Mouse (Mus musculus) cerebellum, adult 2 months (tissue): ENCODE measurements around the gene Gabarapl2.

Source experiments
- CTCF ChIP-seq: fragments of 200-500 bp; IDR thresholded peaks from 2 replicates; pipeline ENCODE4 v1.5.1; 2011; ENCODE audit warnings: low read depth, mild to moderate bottlenecking, control low read depth, low read length, moderate library complexity, borderline replicate concordance; ENCODE audit not compliant: insufficient read depth
- POLR2A ChIP-seq: fragments of 200-500 bp; IDR thresholded peaks from 2 replicates; pipeline ENCODE4 v1.6.1; 2011; ENCODE audit warnings: low read length, control low read depth, borderline replicate concordance; ENCODE audit not compliant: insufficient read depth

DNA sequence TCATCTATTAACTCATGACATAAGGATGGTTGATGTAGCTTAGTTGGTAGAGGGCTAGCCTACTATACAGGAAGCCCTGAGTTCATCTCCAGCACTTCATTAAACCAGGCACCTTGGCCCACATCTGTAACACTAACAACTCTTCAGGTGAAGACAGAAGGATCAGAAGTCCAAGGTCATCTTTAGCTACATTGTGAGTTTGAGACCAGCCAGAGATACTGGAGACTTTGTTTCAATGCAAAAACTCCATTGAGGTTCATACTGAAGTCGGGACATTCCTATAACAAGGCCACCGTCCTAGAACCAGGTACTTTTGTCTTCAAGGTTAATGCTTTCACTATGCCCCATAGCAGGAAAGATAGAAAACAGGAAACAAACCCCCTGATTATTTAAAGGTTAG lies 6.3 kb upstream of the Gabarapl2 start:
- TF ChIP-seq CTCF (no peak), POLR2A (no peak)
